Mouse (Mus musculus) MEL (cell line): ENCODE data around the gene Fblim1. TPM values are rescaled to one million over a fixed set of nuclear protein-coding genes. Genes with fewer than 3 reads are reported as not detected.

ENCODE experiments used
- DNase-seq: peaks from one replicate; pipeline ENCODE4 v3.0.0; 2011; ENCODE audit warnings: low read depth, low spot score
- H3K27ac ChIP-seq: 2 replicates; pipeline ENCODE4 v1.5.1; 2012; ENCODE audit warnings: low read depth, mild to moderate bottlenecking, control low read depth, low read length, moderate library complexity; ENCODE audit not compliant: control insufficient read depth
- H3K27me3 ChIP-seq, 2 experiments: fragments of 150-350 bp in 1 of 2; sonication (generic) in 1 of 2; 2 replicates each; pipeline ENCODE4 v1.6.1; 2012; ENCODE audit warnings: low read length in 2 of 2, mild to moderate bottlenecking in 2 of 2, improper control_type of control experiment in 1 of 2, moderate library complexity in 1 of 2; ENCODE audit not compliant: insufficient read depth in 2 of 2, control insufficient read depth in 1 of 2
- H3K36me3 ChIP-seq, 2 experiments: 2 replicates each; pipeline ENCODE4 v1.6.1; 2012 to 2014; ENCODE audit warnings: low read length in 2 of 2, improper control_type of control experiment in 1 of 2, inconsistent platforms in 1 of 2, mild to moderate bottlenecking in 1 of 2; ENCODE audit not compliant: insufficient read depth in 2 of 2, control insufficient read depth in 1 of 2
- H3K4me1 ChIP-seq, 2 experiments: fragments of 150-350 bp in 1 of 2; sonication (generic) in 1 of 2; 2 replicates each; pipeline ENCODE4 v1.6.1; 2012; ENCODE audit warnings: low read length in 2 of 2, improper control_type of control experiment in 1 of 2, mild to moderate bottlenecking in 1 of 2; ENCODE audit not compliant: insufficient read depth in 2 of 2, control insufficient read depth in 1 of 2
- H3K4me3 ChIP-seq, 2 experiments: fragments of 150-350 bp in 1 of 2; sonication (generic) in 1 of 2; 2 replicates each; pipeline ENCODE4 v1.5.1; 2012; ENCODE audit warnings: low read depth in 2 of 2, low read length in 2 of 2, mild to moderate bottlenecking in 2 of 2, moderate library complexity in 2 of 2, control low read depth in 1 of 2, improper control_type of control experiment in 1 of 2; ENCODE audit not compliant: control insufficient read depth in 1 of 2, insufficient read depth in 1 of 2
- H3K79me2 ChIP-seq: 2 replicates; pipeline ENCODE4 v1.6.1; 2012; ENCODE audit warnings: mild to moderate bottlenecking, low read length, moderate library complexity; ENCODE audit not compliant: control insufficient read depth, poor library complexity, insufficient read depth
- H3K9ac ChIP-seq: 2 replicates; pipeline ENCODE4 v1.6.1; 2012; ENCODE audit warnings: low read depth, mild to moderate bottlenecking, control low read depth, low read length, moderate library complexity; ENCODE audit not compliant: control insufficient read depth, poor library complexity, severe bottlenecking
- H3K9me3 ChIP-seq: fragments of 150-350 bp; sonication (generic); replicated peaks from 2 replicates; pipeline ENCODE4 v1.6.1; 2012; ENCODE audit warnings: mild to moderate bottlenecking, low read length, improper control_type of control experiment, moderate library complexity; ENCODE audit not compliant: insufficient read depth
- BHLHE40 ChIP-seq: IDR thresholded peaks from 2 replicates; pipeline ENCODE4 v1.6.1; 2012; ENCODE audit warnings: low read depth, mild to moderate bottlenecking, inconsistent platforms, low read length, improper control_type of control experiment, borderline replicate concordance
- CTCF ChIP-seq, 3 experiments: IDR thresholded peaks in 2 of 3; conservative IDR thresholded peaks in 1 of 3; 2 replicates each; pipeline ENCODE4 v1.5.1; 2011 to 2012; ENCODE audit warnings: low read length in 3 of 3, low read depth in 2 of 3, mild to moderate bottlenecking in 2 of 3, improper control_type of control experiment in 1 of 3, inconsistent platforms in 1 of 3, mixed read lengths in 1 of 3, moderate library complexity in 1 of 3; ENCODE audit not compliant: control insufficient read depth in 1 of 3, insufficient read depth in 1 of 3, poor library complexity in 1 of 3, severe bottlenecking in 1 of 3
- E2F4 ChIP-seq: IDR thresholded peaks from 2 replicates; pipeline ENCODE4 v1.6.1; 2011; ENCODE audit warnings: low read depth, low read length, improper control_type of control experiment, borderline replicate concordance
- ELF1 ChIP-seq: IDR thresholded peaks from 2 replicates; pipeline ENCODE4 v1.6.1; 2014; ENCODE audit warnings: low read depth, mild to moderate bottlenecking, inconsistent platforms, low read length, improper control_type of control experiment, moderate library complexity
- EP300 ChIP-seq, 2 experiments: IDR thresholded peaks; 2 replicates each; pipeline ENCODE4 v1.6.1; 2011; ENCODE audit warnings: improper control_type of control experiment in 2 of 2, low read length in 2 of 2, low read depth in 1 of 2, mild to moderate bottlenecking in 1 of 2
- ETS1 ChIP-seq: IDR thresholded peaks from 2 replicates; pipeline ENCODE4 v1.6.1; 2012; ENCODE audit warnings: low read depth, mild to moderate bottlenecking, inconsistent platforms, low read length, improper control_type of control experiment, moderate library complexity
- GABPA ChIP-seq: IDR thresholded peaks from 2 replicates; pipeline ENCODE4 v1.6.1; 2012; ENCODE audit warnings: low read depth, mild to moderate bottlenecking, inconsistent platforms, low read length, improper control_type of control experiment, moderate library complexity
- HCFC1 ChIP-seq: IDR thresholded peaks from 2 replicates; pipeline ENCODE4 v1.6.1; 2012; ENCODE audit warnings: low read depth, mild to moderate bottlenecking, inconsistent platforms, low read length, improper control_type of control experiment, moderate library complexity
- KAT2A ChIP-seq: conservative IDR thresholded peaks from 2 replicates; pipeline ENCODE4 v1.6.1; 2012; ENCODE audit warnings: low read depth, low read length, improper control_type of control experiment, inconsistent platforms
- MAX ChIP-seq: IDR thresholded peaks from 2 replicates; pipeline ENCODE4 v1.6.1; 2011; ENCODE audit warnings: low read length, improper control_type of control experiment
- MEF2A ChIP-seq: IDR thresholded peaks from 2 replicates; pipeline ENCODE4 v1.6.1; 2014; ENCODE audit warnings: low read depth, mild to moderate bottlenecking, inconsistent platforms, low read length, improper control_type of control experiment; ENCODE audit not compliant: poor library complexity, insufficient replicate concordance, severe bottlenecking; ENCODE audit errors: extremely low read depth
- MXI1 ChIP-seq: IDR thresholded peaks from 2 replicates; pipeline ENCODE4 v1.6.1; 2011; ENCODE audit warnings: mild to moderate bottlenecking, low read depth, low read length, improper control_type of control experiment
- MYB ChIP-seq: IDR thresholded peaks from 2 replicates; pipeline ENCODE4 v1.6.1; 2011; ENCODE audit warnings: mild to moderate bottlenecking, low read depth, low read length, improper control_type of control experiment
- MYC ChIP-seq: IDR thresholded peaks from 2 replicates; pipeline ENCODE4 v1.6.1; 2011; ENCODE audit warnings: low read depth, mild to moderate bottlenecking, low read length, improper control_type of control experiment, moderate library complexity
- NELFE ChIP-seq: IDR thresholded peaks from 2 replicates; pipeline ENCODE4 v1.6.1; 2011; ENCODE audit warnings: low read depth, low read length, improper control_type of control experiment
- NRF1 ChIP-seq: IDR thresholded peaks from 2 replicates; pipeline ENCODE4 v1.6.1; 2014; ENCODE audit warnings: low read depth, mild to moderate bottlenecking, inconsistent platforms, low read length, improper control_type of control experiment, moderate library complexity; ENCODE audit not compliant: poor library complexity, insufficient read depth, severe bottlenecking
- POLR2A ChIP-seq, 2 experiments: IDR thresholded peaks; 2 replicates each; pipeline ENCODE4 v1.6.1; 2011 to 2012; ENCODE audit warnings: low read length in 2 of 2, mild to moderate bottlenecking in 2 of 2, control low read depth in 1 of 2, improper control_type of control experiment in 1 of 2, low read depth in 1 of 2, moderate library complexity in 1 of 2; ENCODE audit not compliant: control insufficient read depth in 1 of 2, insufficient read depth in 1 of 2, poor library complexity in 1 of 2
- POLR2AphosphoS2 ChIP-seq: IDR thresholded peaks from 2 replicates; pipeline ENCODE4 v1.6.1; 2011; ENCODE audit warnings: low read length, improper control_type of control experiment
- POLR2AphosphoS5 ChIP-seq: IDR thresholded peaks from 2 replicates; pipeline ENCODE4 v1.6.1; 2012; ENCODE audit warnings: low read depth, borderline replicate concordance, mild to moderate bottlenecking, inconsistent platforms, low read length, moderate library complexity, mixed read lengths
- RAD21 ChIP-seq: IDR thresholded peaks from 2 replicates; pipeline ENCODE4 v1.6.1; 2011; ENCODE audit warnings: mild to moderate bottlenecking, low read depth, low read length, improper control_type of control experiment
- RCOR1 ChIP-seq: IDR thresholded peaks from 2 replicates; pipeline ENCODE4 v1.6.1; 2012; ENCODE audit warnings: low read depth, mild to moderate bottlenecking, inconsistent platforms, low read length, improper control_type of control experiment
- SMC3 ChIP-seq: IDR thresholded peaks from 2 replicates; pipeline ENCODE4 v1.6.1; 2011; ENCODE audit warnings: low read depth, low read length, improper control_type of control experiment
- TAL1 ChIP-seq: IDR thresholded peaks from 2 replicates; pipeline ENCODE4 v1.6.1; 2012; ENCODE audit warnings: mild to moderate bottlenecking, inconsistent platforms, low read length, moderate library complexity, mixed read lengths
- TCF12 ChIP-seq: IDR thresholded peaks from 2 replicates; pipeline ENCODE4 v1.6.1; 2014; ENCODE audit warnings: low read depth, mild to moderate bottlenecking, inconsistent platforms, low read length, improper control_type of control experiment, moderate library complexity
- UBTF ChIP-seq: IDR thresholded peaks from 2 replicates; pipeline ENCODE4 v1.6.1; 2012; ENCODE audit warnings: low read depth, mild to moderate bottlenecking, inconsistent platforms, low read length, improper control_type of control experiment, moderate library complexity, borderline replicate concordance; ENCODE audit not compliant: insufficient read depth
- USF2 ChIP-seq, 2 experiments: IDR thresholded peaks; 2 replicates each; pipeline ENCODE4 v1.6.1; 2011 to 2012; ENCODE audit warnings: improper control_type of control experiment in 2 of 2, low read length in 2 of 2, borderline replicate concordance in 1 of 2, inconsistent platforms in 1 of 2, low read depth in 1 of 2, mild to moderate bottlenecking in 1 of 2; ENCODE audit not compliant: insufficient read depth in 1 of 2
- ZC3H11A ChIP-seq: IDR thresholded peaks from 2 replicates; pipeline ENCODE4 v1.6.1; 2012; ENCODE audit warnings: low read depth, mild to moderate bottlenecking, inconsistent platforms, low read length, improper control_type of control experiment
- ZKSCAN1 ChIP-seq: IDR thresholded peaks from 2 replicates; pipeline ENCODE4 v1.6.1; 2012; ENCODE audit warnings: low read depth, mild to moderate bottlenecking, inconsistent platforms, low read length, improper control_type of control experiment, moderate library complexity
- ZNF384 ChIP-seq: IDR thresholded peaks from 2 replicates; pipeline ENCODE4 v1.6.1; 2012; ENCODE audit warnings: low read depth, mild to moderate bottlenecking, inconsistent platforms, low read length, improper control_type of control experiment
- polyA plus RNA-seq, 2 experiments: library from polyadenylated mRNA; stranded (reverse) in 1 of 2; unstranded in 1 of 2; fragments of >175 nt in 1 of 2; fragments of >200 nt in 1 of 2; gene quantifications; 2 replicates each; pipeline versions ENCODE4 v1.2.1 to v1.2.4; 2012; ENCODE audit warnings: low replicate concordance in 2 of 2, low read depth in 1 of 2; ENCODE audit not compliant: insufficient read length in 2 of 2, insufficient read depth in 1 of 2, missing spikeins in 1 of 2
- total RNA-seq: library from RNA; depleted of rRNA; stranded (reverse); fragments of 300-350 nt; gene quantifications from 2 replicates; pipeline ENCODE4 v1.2.3, GENCODE M21; 2012

The Fblim1 gene
- total and polyA plus RNA-seq, 3 experiments = not detected

DNA sequence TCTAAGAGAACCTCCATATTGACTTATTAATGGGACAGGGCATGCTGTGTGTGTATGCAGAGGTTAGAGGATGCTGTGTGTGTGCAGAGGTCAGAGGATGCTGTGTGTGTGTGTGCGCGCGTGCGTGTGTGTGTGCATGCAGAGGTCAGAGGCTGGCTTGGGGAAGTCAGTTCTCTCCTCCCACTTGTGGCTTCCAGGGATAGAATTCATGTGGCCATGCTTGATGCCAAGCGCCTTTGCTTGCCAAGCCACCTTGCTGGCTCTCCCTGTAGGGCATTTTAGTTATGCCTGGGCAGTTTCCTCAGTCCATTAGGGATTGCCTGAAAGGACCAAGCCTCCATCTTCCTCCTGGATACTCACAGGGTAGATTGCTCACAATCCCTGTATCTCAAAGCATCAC lies 30.8 kb upstream of the Fblim1 start:
- no peak overlapping the region for H3K27ac ChIP-seq
- TF ChIP-seq KAT2A (no peak), ELF1 (no peak), EP300 (IDR thresholded peaks at IDR 0.05; ENCODE audit: low read depth in 1 of 2, low read length in 2 of 2) (no peak), TAL1 (no peak), POLR2AphosphoS5 (no peak), ETS1 (no peak), MXI1 (no peak), ZC3H11A (no peak), MYC (no peak), ZKSCAN1 (no peak), USF2 (IDR thresholded peaks at IDR 0.05; ENCODE audit: borderline replicate concordance in 1 of 2, insufficient read depth in 1 of 2, low read depth in 1 of 2, low read length in 2 of 2) (no peak), RAD21 (no peak), POLR2AphosphoS2 (no peak), MEF2A (no peak), MAX (no peak), MYB (no peak), E2F4 (no peak), NELFE (no peak)
- no peaks in the 10 kb centered on the region for H3K9me3 ChIP-seq
- no peak for DNase-seq
- no peaks in the 10 kb centered on the region for H3K27me3 ChIP-seq
- H3K79me2 ChIP-seq = no peaks in the 10 kb centered on the region
- no peaks in the 10 kb centered on the region for H3K4me1 ChIP-seq
- peaks cover 0 to 1% of the 10 kb centered on the region in 2 experiments; a peak in 1 of 4 replicates for H3K36me3 ChIP-seq
- no peak overlapping the region for H3K9ac ChIP-seq
- H3K4me3 ChIP-seq = no peak overlapping the region

DNA sequence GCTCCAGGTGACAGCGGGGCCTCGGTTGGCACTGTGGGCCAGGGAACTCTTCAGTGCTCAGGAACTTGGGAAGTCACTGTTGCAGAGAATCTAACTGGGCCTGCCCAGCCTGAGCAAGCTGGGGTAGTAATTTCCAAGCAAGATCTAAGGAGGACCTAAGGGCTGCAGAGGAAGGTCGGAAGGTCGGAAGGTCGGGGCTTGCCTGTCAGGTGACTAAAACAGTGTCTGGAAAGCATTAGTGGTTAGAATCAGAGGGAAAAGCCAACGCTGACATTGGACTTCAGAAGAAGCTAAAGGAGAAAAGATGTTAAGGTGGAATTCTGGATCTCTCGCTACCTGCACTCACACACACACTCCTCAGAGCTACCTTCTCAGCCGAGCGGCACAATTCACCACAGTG lies 30.1 kb upstream of the Fblim1 start:
- no peak for DNase-seq
- Histone ChIP-seq H3K4me3 (no peak overlapping the region), H3K4me1 (no peaks in the 10 kb centered on the region), H3K9ac (no peak overlapping the region), H3K9me3 (no peaks in the 10 kb centered on the region), H3K79me2 (no peaks in the 10 kb centered on the region)
- TF ChIP-seq MXI1 (no peak), MAX (no peak), ZC3H11A (no peak), EP300 (IDR thresholded peaks at IDR 0.05; ENCODE audit: low read depth in 1 of 2, low read length in 2 of 2) (no peak), ZKSCAN1 (no peak), ZNF384 (no peak), POLR2AphosphoS5 (no peak), BHLHE40 (no peak), TCF12 (no peak), ETS1 (no peak), GABPA (no peak), NRF1 (no peak), HCFC1 (no peak), POLR2A (IDR thresholded peaks at IDR 0.05; ENCODE audit: control insufficient read depth in 1 of 2, insufficient read depth in 1 of 2, low read depth in 1 of 2, low read length in 2 of 2, poor library complexity in 1 of 2) (no peak), KAT2A (no peak), SMC3 (no peak), NELFE (no peak), RCOR1 (no peak), UBTF (no peak), CTCF (IDR thresholded peaks at IDR 0.05 in 2 of 3, conservative IDR thresholded peaks at IDR 0.05 in 1 of 3; ENCODE audit: control insufficient read depth in 1 of 3, insufficient read depth in 1 of 3, low read depth in 2 of 3, low read length in 3 of 3, poor library complexity in 1 of 3, severe bottlenecking in 1 of 3) (no peak)
- TF ChIP-seq, all 39 proteins: peak for 0
- Histone ChIP-seq H3K27ac (no peak overlapping the region), H3K27me3 (no peaks in the 10 kb centered on the region), H3K36me3 (peaks cover 0 to 1% of the 10 kb centered on the region in 2 experiments; a peak in 1 of 4 replicates)
